Mouse (Mus musculus) kidney, embryonic 14.5 days (tissue): ENCODE results near the gene Ppp1r3g. TPM values are rescaled to one million over a fixed set of nuclear protein-coding genes. Genes with fewer than 3 reads are reported as not detected.
A peak's percentile ranks its signal among the peaks of the same experiment; 100 is the strongest.

Source experiments
- ATAC-seq: fragments of 200-750 bp; cut with Nextera tagmentation; 2 replicates; pipeline ENCODE4 v1.8.0; 2017; ENCODE audit warnings: moderate number of reproducible peaks, mild to moderate bottlenecking, moderate TSS enrichment, moderate library complexity; ENCODE audit not compliant: low FRiP score, low TSS enrichment
- H3K27ac ChIP-seq: fragments of 300-500 bp; sonication (generic); 2 replicates; pipeline ENCODE4 v1.5.1; 2014; ENCODE audit warnings: low read depth, mild to moderate bottlenecking, low read length, moderate library complexity, mixed read lengths
- H3K27me3 ChIP-seq: fragments of 300-500 bp; sonication (generic); 2 replicates; pipeline ENCODE4 v1.6.1; 2014; ENCODE audit warnings: mild to moderate bottlenecking, low read length; ENCODE audit not compliant: control insufficient read depth, insufficient read depth
- H3K36me3 ChIP-seq: fragments of 300-500 bp; sonication (generic); 2 replicates; pipeline ENCODE4 v1.6.1; 2014; ENCODE audit warnings: low read length, mixed read lengths; ENCODE audit not compliant: control insufficient read depth, insufficient read depth
- H3K4me1 ChIP-seq: fragments of 300-500 bp; sonication (generic); 2 replicates; pipeline ENCODE4 v1.6.1; 2014; ENCODE audit warnings: low read length, mixed read lengths; ENCODE audit not compliant: control insufficient read depth, insufficient read depth
- H3K4me2 ChIP-seq: fragments of 300-500 bp; sonication (generic); replicated peaks from 2 replicates; pipeline ENCODE4 v1.6.1; 2014; ENCODE audit warnings: low read depth, mild to moderate bottlenecking, low read length
- H3K4me3 ChIP-seq: fragments of 300-500 bp; sonication (generic); 2 replicates; pipeline ENCODE4 v1.5.1; 2014; ENCODE audit warnings: mild to moderate bottlenecking, low read length
- H3K9ac ChIP-seq: fragments of 300-500 bp; sonication (generic); 2 replicates; pipeline ENCODE4 v1.6.1; 2014; ENCODE audit warnings: low read depth, mild to moderate bottlenecking, low read length, moderate library complexity
- H3K9me3 ChIP-seq: fragments of 300-500 bp; sonication (generic); 2 replicates; pipeline ENCODE4 v1.6.1; 2016; ENCODE audit warnings: low read length; ENCODE audit not compliant: control insufficient read depth
- WGBS: fragments of 180-500 bp; shearing (Covaris S2); extraction: QIAGEN DNeasy Blood & Tissue Kit; methylation state at CpG from one replicate; pipeline ENCODE4 v1.1.7; 2014; 5-methylcytosine and 5-hydroxymethylcytosine counted together
- polyA plus RNA-seq: library from polyadenylated mRNA; unstranded; fragments of >200 nt; fragmentation: Nextera tagmentation; extraction: Ambion mirVana; gene quantifications from 2 replicates; pipeline ENCODE4 v1.2.1, GENCODE M21; 2014

The Ppp1r3g gene
- polyA plus RNA-seq, 1 experiment from 2014 or later = 0.31 TPM

GRCm38 (mm10) chr13:36015636-36016035 is 57.0 kb downstream of the Ppp1r3g start:
- Histone ChIP-seq H3K27ac (no peak overlapping the region), H3K9ac (no peak overlapping the region), H3K4me2 (no peak overlapping the region), H3K4me1 (no peaks in the 10 kb centered on the region), H3K36me3 (no peaks in the 10 kb centered on the region), H3K4me3 (no peak overlapping the region), H3K27me3 (no peaks in the 10 kb centered on the region), H3K9me3 (no peaks in the 10 kb centered on the region)
- no peak for ATAC-seq
- WGBS = 53% methylated on average over 3 of the region's 3 CpGs

DNA sequence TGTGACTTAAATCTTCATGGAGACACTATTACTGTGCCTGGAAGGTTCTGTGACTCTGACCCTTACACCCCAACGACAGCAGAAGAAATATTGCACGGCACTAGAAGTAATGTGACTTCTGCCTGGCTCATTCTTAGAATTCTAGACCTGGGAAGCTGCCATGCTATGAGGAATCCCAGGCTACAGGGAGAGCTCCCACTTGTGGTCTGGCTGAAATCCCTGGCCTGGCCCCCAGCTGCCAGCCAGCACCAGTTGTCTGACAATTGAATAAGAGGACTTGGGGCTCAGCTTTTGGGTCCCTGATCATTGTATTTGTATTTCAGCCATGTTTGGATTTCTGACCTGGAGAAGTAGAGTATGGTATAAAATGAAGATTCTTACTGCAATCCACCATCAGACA is 59.4 kb downstream of the Ppp1r3g start:
- Histone ChIP-seq H3K4me3 (no peak overlapping the region), H3K36me3 (no peaks in the 10 kb centered on the region), H3K9me3 (no peaks in the 10 kb centered on the region), H3K27ac (no peak overlapping the region), H3K9ac (no peak overlapping the region), H3K4me1 (no peaks in the 10 kb centered on the region), H3K27me3 (no peaks in the 10 kb centered on the region), H3K4me2 (no peak overlapping the region)
- 59% methylated on average over 2 of the region's 2 CpGs for WGBS
- no peak for ATAC-seq

GRCm38 (mm10) chr13:36019309-36020274 is 61.0 kb downstream of the Ppp1r3g start:
- no peak overlapping the region for H3K27ac ChIP-seq

More at GRCm38 (mm10) chr13:36019309-36020274, 61.0 kb downstream of the Ppp1r3g start:
- ATAC-seq = peak; percentile 81; the same call in 1 of the 2 replicates
- Histone ChIP-seq H3K27me3 (no peaks in the 10 kb centered on the region), H3K4me2 (no peak overlapping the region), H3K36me3 (no peaks in the 10 kb centered on the region), H3K9me3 (no peaks in the 10 kb centered on the region), H3K9ac (no peak overlapping the region), H3K4me1 (no peaks in the 10 kb centered on the region), H3K4me3 (no peak overlapping the region)
- WGBS = 59% methylated on average over 10 of the region's 10 CpGs

Other genes starting within 250 kb of the Ppp1r3g start
- gene Rpp40, start 52.5 kb upstream of the Ppp1r3g start, polyA plus RNA-seq = 18.4 and 24.5 TPM in 2 replicates
- 29.4 and 31.7 TPM in 2 replicates for gene Fars2, start 158.6 kb downstream of the Ppp1r3g start, polyA plus RNA-seq
- gene Lyrm4, start 158.7 kb downstream of the Ppp1r3g start, polyA plus RNA-seq = 28.4 and 29.9 TPM in 2 replicates